Mouse (Mus musculus) midbrain, embryonic 11.5 days (tissue): ENCODE results near the gene Pdpr. TPM values are rescaled to one million over a fixed set of nuclear protein-coding genes. Genes with fewer than 3 reads are reported as not detected.
"Not testable (repeated sequence)": the region's sequence is repeated elsewhere in the genome, so short reads cannot be mapped to it uniquely, and the experiment has no call there.

Experiments
- ATAC-seq: fragments of 200-750 bp; cut with Nextera tagmentation; 2 replicates; pipeline ENCODE4 v1.8.0; 2017; ENCODE audit warnings: moderate TSS enrichment, moderate library complexity; ENCODE audit not compliant: low FRiP score
- DNase-seq: peaks from one replicate; pipeline ENCODE4 v3.0.0; 2015; ENCODE audit warnings: low spot score; ENCODE audit errors: missing footprints
- H3K27ac ChIP-seq: fragments of 300-500 bp; sonication (generic); 2 replicates; pipeline ENCODE4 v1.5.1; 2014; ENCODE audit warnings: low read depth, low read length
- H3K27me3 ChIP-seq: fragments of 300-500 bp; sonication (generic); 2 replicates; pipeline ENCODE4 v1.6.1; 2014; ENCODE audit warnings: mild to moderate bottlenecking, low read length, moderate library complexity, mixed read lengths; ENCODE audit not compliant: control insufficient read depth, insufficient read depth
- H3K36me3 ChIP-seq: fragments of 300-500 bp; sonication (generic); 2 replicates; pipeline ENCODE4 v1.6.1; 2014; ENCODE audit warnings: mild to moderate bottlenecking, low read length, moderate library complexity, mixed read lengths; ENCODE audit not compliant: control insufficient read depth, insufficient read depth
- H3K4me1 ChIP-seq: fragments of 300-500 bp; sonication (generic); 2 replicates; pipeline ENCODE4 v1.6.1; 2014; ENCODE audit warnings: low read length; ENCODE audit not compliant: control insufficient read depth, insufficient read depth
- H3K4me2 ChIP-seq: fragments of 300-500 bp; sonication (generic); 2 replicates; pipeline ENCODE4 v1.6.1; 2014; ENCODE audit warnings: mild to moderate bottlenecking, moderate library complexity
- H3K4me3 ChIP-seq: fragments of 300-500 bp; sonication (generic); 2 replicates; pipeline ENCODE4 v1.5.1; 2014; ENCODE audit warnings: low read depth, low read length
- H3K9ac ChIP-seq: fragments of 300-500 bp; sonication (generic); 2 replicates; pipeline ENCODE4 v1.6.1; 2014; ENCODE audit warnings: low read length
- H3K9me3 ChIP-seq: fragments of 300-500 bp; sonication (generic); 2 replicates; pipeline ENCODE4 v1.6.1; 2016; ENCODE audit warnings: low read length; ENCODE audit not compliant: control insufficient read depth
- WGBS: fragments of 180-500 bp; shearing (Covaris S2); extraction: QIAGEN DNeasy Blood & Tissue Kit; methylation state at CpG from one replicate; pipeline ENCODE4 v1.1.7; 2014; 5-methylcytosine and 5-hydroxymethylcytosine counted together
- polyA plus RNA-seq: library from polyadenylated mRNA; unstranded; fragments of >200 nt; fragmentation: Nextera tagmentation; extraction: Ambion mirVana; gene quantifications from 2 replicates; pipeline ENCODE4 v1.2.1, GENCODE M21; 2014

Pdpr gene
- polyA plus RNA-seq, 1 experiment from 2014 or later: 5.0 TPM

DNA sequence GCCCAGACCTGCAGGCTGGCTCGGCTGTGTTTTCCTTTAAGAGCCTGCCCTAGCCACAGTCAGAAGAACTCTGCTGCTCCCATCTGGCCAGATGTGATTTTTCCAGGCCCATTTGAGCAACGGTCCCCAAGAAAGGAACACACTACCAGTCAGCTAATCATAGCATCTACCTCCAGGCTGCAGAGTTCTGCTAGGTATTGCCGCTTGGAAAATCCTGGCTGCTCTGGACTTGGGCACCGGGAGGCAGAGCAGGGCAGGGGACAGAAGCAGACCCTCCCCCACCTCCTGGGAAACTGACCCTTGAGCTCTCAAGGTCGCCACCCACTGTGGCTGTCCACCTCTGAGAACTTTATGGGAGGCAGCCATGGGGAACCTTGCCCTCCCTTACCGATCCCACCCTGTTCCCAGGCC is 14.6 kb upstream of the Pdpr start:
- H3K4me3 ChIP-seq: no peak overlapping the region
- H3K27ac ChIP-seq: no peak overlapping the region
- no peak overlapping the region for H3K4me2 ChIP-seq
- no peaks in the 10 kb centered on the region for H3K36me3 ChIP-seq
- no peak for ATAC-seq
- no peak for DNase-seq
- no peaks in the 10 kb centered on the region for H3K9me3 ChIP-seq
- H3K9ac ChIP-seq: 0 out of 2 replicates have a peak overlapping the region, but pooled peaks have one; percentile 20
- peaks cover 10% of the 10 kb centered on the region for H3K4me1 ChIP-seq
- H3K27me3 ChIP-seq: no peaks in the 10 kb centered on the region
- 20% methylated on average over 6 of the region's 6 CpGs for WGBS

GRCm38 (mm10) chr8:111081580-111082258 is 12.7 kb upstream of the Pdpr start:
- Histone ChIP-seq H3K4me1 (peaks cover 10% of the 10 kb centered on the region), H3K4me2 (no peak overlapping the region), H3K9me3 (no peaks in the 10 kb centered on the region), H3K36me3 (no peaks in the 10 kb centered on the region), H3K4me3 (no peak overlapping the region), H3K27me3 (no peaks in the 10 kb centered on the region), H3K27ac (no peak overlapping the region), H3K9ac (no peak overlapping the region)
- ATAC-seq (peak; percentile 59; the same call in 1 of the 2 replicates), DNase-seq (no peak)
- 28% methylated on average over 12 of the region's 12 CpGs for WGBS

- not testable (repeated sequence) for H3K27me3 ChIP-seq, H3K4me1 ChIP-seq, H3K4me2 ChIP-seq, DNase-seq, ATAC-seq, H3K27ac ChIP-seq, H3K9ac ChIP-seq, H3K9me3 ChIP-seq, H3K36me3 ChIP-seq, H3K4me3 ChIP-seq
- 87% methylated on average over 5 of the region's 5 CpGs for WGBS
Observed at GRCm38 (mm10) chr8:111083936-111084335, 10.5 kb upstream of the Pdpr start.

DNA sequence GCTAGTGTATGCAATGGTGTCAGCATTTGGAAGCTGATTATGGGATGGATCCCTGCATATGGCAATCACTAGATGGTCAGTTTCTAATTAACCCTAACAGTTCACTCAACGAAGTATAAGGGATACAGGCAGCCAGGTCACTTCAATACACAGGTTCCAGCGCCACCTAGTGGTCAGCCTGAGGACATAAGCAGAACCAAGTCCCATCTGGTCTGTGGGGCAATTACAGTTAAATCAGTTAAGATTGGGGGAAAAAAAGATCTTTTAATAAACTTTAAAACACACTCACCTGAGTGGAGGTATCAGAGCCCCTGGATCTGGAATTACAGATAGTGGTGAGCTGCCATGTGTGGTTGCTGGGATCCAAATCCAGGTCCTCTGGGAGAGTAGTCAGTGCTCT is 4.3 kb upstream of the Pdpr start:
- DNase-seq (peak; percentile 90), ATAC-seq (no peak)
- no peak overlapping the region for H3K4me2 ChIP-seq
- no peaks in the 10 kb centered on the region for H3K9me3 ChIP-seq
- no peak overlapping the region for H3K27ac ChIP-seq
- no peak overlapping the region for H3K9ac ChIP-seq
- no peaks in the 10 kb centered on the region for H3K27me3 ChIP-seq
- no peaks in the 10 kb centered on the region for H3K36me3 ChIP-seq
- 1% methylated on average over 2 of the region's 2 CpGs for WGBS
- no peaks in the 10 kb centered on the region; the same call in 1 of the 2 replicates for H3K4me1 ChIP-seq
- H3K4me3 ChIP-seq: no peak overlapping the region

DNA sequence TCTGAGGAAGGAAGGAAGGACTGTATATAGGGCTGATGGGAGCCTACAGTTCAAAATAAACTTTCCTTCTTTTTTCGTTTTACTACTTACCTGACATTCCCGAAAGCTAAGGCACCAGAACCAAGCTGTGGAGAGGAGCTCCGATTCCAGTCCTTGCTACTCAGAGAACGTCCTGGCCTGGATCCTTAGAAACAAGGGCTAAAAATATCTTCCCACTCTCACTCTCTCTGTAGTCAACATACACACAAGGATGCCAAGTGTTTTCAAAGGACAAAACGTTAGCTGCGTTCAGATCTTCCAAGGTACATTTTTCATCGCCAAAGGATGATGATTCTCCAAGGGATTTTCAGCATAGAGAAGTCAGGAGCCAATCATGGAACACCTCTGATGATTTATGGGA is 2.7 kb upstream of the Pdpr start:
- Histone ChIP-seq H3K4me2 (no peak overlapping the region), H3K9ac (no peak overlapping the region), H3K27me3 (no peaks in the 10 kb centered on the region), H3K9me3 (no peaks in the 10 kb centered on the region), H3K4me1 (peaks cover 4% of the 10 kb centered on the region), H3K27ac (no peak overlapping the region), H3K36me3 (no peaks in the 10 kb centered on the region), H3K4me3 (no peak overlapping the region)
- ATAC-seq: no peak
- 84% methylated on average over 7 of the region's 7 CpGs for WGBS
- DNase-seq: no peak

DNA sequence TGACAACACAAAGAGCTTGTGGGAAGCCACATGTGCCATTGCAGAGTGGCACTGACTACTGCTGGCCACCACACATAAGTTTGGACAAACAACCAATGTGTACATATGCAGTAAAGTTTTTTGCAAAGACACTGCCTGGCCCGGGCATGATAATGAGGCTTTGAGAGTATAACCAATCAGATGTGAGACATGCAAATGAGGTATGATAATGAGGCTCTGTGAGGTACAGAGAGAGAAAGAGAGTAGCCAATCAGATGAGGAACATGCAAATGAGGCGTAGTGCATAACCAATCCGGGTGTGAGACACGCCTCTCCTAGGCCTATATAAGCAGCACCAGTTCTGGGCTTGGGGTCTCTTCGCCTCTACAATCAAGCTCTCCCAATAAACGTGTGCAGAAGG is 2.1 kb upstream of the Pdpr start, which contains the start of gene Clec18a:
Gene Clec18a, minus strand, starts transcription at position 101 of the 400 bp plus-strand sequence.
- not testable (repeated sequence) for H3K27ac ChIP-seq, H3K36me3 ChIP-seq, H3K9me3 ChIP-seq, ATAC-seq, H3K4me2 ChIP-seq, H3K9ac ChIP-seq, H3K4me3 ChIP-seq, DNase-seq, H3K4me1 ChIP-seq, H3K27me3 ChIP-seq
- WGBS: 84% methylated on average over 4 of the region's 6 CpGs

- ATAC-seq: peak; percentile 81; the same call in 1 of the 2 replicates
- not testable (repeated sequence) for H3K36me3 ChIP-seq, H3K4me1 ChIP-seq, H3K27me3 ChIP-seq, H3K27ac ChIP-seq, H3K9me3 ChIP-seq
- Histone ChIP-seq H3K4me3 (peak overlapping the region; percentile 59), H3K9ac (peak overlapping the region; percentile 67), H3K4me2 (peak overlapping the region; percentile 79)
- under 1% methylated on average over 61 of the region's 69 CpGs for WGBS
- peak; percentile 87 for DNase-seq
Observed at GRCm38 (mm10) chr8:111094719-111095302, 381 bp downstream of the Pdpr start.

DNA sequence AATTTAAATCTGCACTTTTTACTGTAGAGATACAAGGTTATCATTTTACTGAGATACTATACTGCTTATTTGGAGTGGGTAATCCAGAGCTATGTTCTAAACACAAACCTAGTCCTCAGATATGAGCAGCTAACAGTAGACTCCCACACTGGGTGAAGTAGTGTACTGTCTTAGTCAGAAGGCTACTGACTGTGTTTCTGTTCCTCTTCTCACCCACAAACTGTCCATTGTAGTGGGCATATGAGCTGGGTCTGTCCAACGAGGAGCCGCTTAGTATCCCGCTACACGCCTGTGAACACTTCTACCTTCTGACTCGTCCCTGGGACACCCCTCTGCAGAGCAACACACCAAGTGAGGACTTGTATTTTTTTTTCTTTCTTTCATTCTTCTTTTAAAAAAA is 20.5 kb downstream of the Pdpr start:
- Histone ChIP-seq H3K27ac (no peak overlapping the region), H3K9me3 (no peaks in the 10 kb centered on the region), H3K4me1 (no peaks in the 10 kb centered on the region), H3K36me3 (peaks cover 4% of the 10 kb centered on the region; the same call in 1 of the 2 replicates), H3K4me3 (no peak overlapping the region), H3K27me3 (no peaks in the 10 kb centered on the region), H3K4me2 (no peak overlapping the region), H3K9ac (no peak overlapping the region)
- no peak for ATAC-seq
- WGBS: 93% methylated on average over 5 of the region's 5 CpGs
- no peak for DNase-seq

DNA sequence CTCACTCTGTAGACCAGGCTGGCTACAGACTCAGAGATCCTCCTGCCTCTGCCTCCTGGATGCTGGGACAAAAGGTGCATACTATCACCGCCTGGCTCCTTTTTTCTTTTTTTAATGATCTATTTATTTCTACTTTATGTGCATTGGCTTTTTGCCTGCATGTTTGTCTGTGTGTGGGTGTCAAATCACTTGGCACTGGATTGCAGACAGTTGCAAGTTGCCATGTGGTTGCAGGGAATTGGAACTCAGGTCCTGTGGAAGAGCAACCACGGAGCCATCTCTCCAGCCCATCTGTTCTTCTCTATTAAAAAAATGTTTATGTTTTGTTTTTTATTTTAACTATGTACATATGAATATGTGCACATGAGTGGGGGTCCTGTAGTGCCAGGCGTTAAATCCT is 25.1 kb downstream of the Pdpr start:
- Histone ChIP-seq H3K27ac (no peak overlapping the region), H3K9ac (no peak overlapping the region), H3K4me2 (no peak overlapping the region), H3K27me3 (no peaks in the 10 kb centered on the region), H3K4me1 (no peaks in the 10 kb centered on the region), H3K36me3 (peaks cover 9% of the 10 kb centered on the region), H3K4me3 (no peak overlapping the region), H3K9me3 (no peaks in the 10 kb centered on the region)
- no peak for ATAC-seq
- WGBS: 93% methylated on average over 3 of the region's 3 CpGs
- DNase-seq: no peak
